Mouse (Mus musculus) intestine, postnatal 0 days (tissue): Measurements from ENCODE around the gene Rhbdf2. TPM values are rescaled to one million over a fixed set of nuclear protein-coding genes. Genes with fewer than 3 reads are reported as not detected.

ENCODE experiments used
- ATAC-seq: fragments of 200-750 bp; cut with Nextera tagmentation; 2 replicates; pipeline ENCODE4 v1.8.0; 2017; ENCODE audit warnings: mild to moderate bottlenecking, moderate TSS enrichment, moderate library complexity
- H3K27ac ChIP-seq: fragments of 300-500 bp; sonication (generic); 2 replicates; pipeline ENCODE4 v1.5.1; 2014; ENCODE audit warnings: mild to moderate bottlenecking, low read depth, low read length, moderate library complexity
- H3K27me3 ChIP-seq: fragments of 300-500 bp; sonication (generic); replicated peaks from 2 replicates; pipeline ENCODE4 v1.6.1; 2014; ENCODE audit warnings: low read length, mixed read lengths; ENCODE audit not compliant: control insufficient read depth, insufficient read depth
- H3K36me3 ChIP-seq: fragments of 300-500 bp; sonication (generic); 2 replicates; pipeline ENCODE4 v1.6.1; 2014; ENCODE audit warnings: mild to moderate bottlenecking, moderate library complexity; ENCODE audit not compliant: control insufficient read depth, insufficient read depth
- H3K4me1 ChIP-seq: fragments of 300-500 bp; sonication (generic); replicated peaks from 2 replicates; pipeline ENCODE4 v1.6.1; 2014; ENCODE audit warnings: antibody characterized with exemption, low read length, mixed read lengths; ENCODE audit not compliant: control insufficient read depth, insufficient read depth
- H3K4me2 ChIP-seq: fragments of 300-500 bp; sonication (generic); replicated peaks from 2 replicates; pipeline ENCODE4 v1.6.1; 2014; ENCODE audit warnings: low read depth, mild to moderate bottlenecking, moderate library complexity
- H3K4me3 ChIP-seq: fragments of 300-500 bp; sonication (generic); 2 replicates; pipeline ENCODE4 v1.5.1; 2014; ENCODE audit warnings: low read depth, low read length
- H3K9ac ChIP-seq: fragments of 300-500 bp; sonication (generic); 2 replicates; pipeline ENCODE4 v1.6.1; 2014; ENCODE audit warnings: mild to moderate bottlenecking, low read depth, low read length
- H3K9me3 ChIP-seq: fragments of 300-500 bp; sonication (generic); 2 replicates; pipeline ENCODE4 v1.6.1; 2016; ENCODE audit warnings: mixed run types; ENCODE audit not compliant: control insufficient read depth
- CTCF ChIP-seq: sonication (generic); IDR thresholded peaks from 2 replicates; pipeline ENCODE4 v1.5.1; 2016; ENCODE audit warnings: low read depth, mild to moderate bottlenecking, control low read depth, antibody characterized with exemption, moderate library complexity
- WGBS: fragments of 180-500 bp; shearing (Covaris S2); extraction: QIAGEN DNeasy Blood & Tissue Kit; methylation state at CpG from one replicate; pipeline ENCODE4 v1.1.7; 2014; 5-methylcytosine and 5-hydroxymethylcytosine counted together
- polyA plus RNA-seq: library from polyadenylated mRNA; unstranded; fragments of >200 nt; fragmentation: Nextera tagmentation; extraction: Ambion mirVana; gene quantifications from 2 replicates; pipeline ENCODE4 v1.2.1, GENCODE M21; 2015

Rhbdf2 gene
- polyA plus RNA-seq, 1 experiment from 2014 or later = 7.6 TPM

DNA sequence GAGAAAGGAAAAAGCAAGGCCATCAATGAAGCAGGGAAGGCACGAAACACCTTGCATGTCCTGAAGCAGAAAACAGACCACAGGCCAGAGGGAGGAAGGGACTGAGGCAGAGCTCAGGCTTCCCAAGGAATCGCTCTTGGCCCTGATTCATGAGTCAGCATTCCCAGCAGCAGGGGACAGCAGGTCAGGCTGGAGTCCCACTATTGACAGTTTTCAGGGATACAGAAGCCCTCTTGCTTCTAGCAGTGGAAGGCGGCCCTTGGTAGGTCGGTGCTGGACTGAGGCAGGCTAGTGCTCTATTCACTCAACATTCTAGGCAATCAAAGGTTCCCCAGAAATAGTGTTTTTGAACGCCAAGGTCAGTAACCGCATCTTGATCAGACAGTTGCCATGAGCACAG, 52.3 kb downstream of the Rhbdf2 start:
- no peak overlapping the region for H3K27ac ChIP-seq

DNA sequence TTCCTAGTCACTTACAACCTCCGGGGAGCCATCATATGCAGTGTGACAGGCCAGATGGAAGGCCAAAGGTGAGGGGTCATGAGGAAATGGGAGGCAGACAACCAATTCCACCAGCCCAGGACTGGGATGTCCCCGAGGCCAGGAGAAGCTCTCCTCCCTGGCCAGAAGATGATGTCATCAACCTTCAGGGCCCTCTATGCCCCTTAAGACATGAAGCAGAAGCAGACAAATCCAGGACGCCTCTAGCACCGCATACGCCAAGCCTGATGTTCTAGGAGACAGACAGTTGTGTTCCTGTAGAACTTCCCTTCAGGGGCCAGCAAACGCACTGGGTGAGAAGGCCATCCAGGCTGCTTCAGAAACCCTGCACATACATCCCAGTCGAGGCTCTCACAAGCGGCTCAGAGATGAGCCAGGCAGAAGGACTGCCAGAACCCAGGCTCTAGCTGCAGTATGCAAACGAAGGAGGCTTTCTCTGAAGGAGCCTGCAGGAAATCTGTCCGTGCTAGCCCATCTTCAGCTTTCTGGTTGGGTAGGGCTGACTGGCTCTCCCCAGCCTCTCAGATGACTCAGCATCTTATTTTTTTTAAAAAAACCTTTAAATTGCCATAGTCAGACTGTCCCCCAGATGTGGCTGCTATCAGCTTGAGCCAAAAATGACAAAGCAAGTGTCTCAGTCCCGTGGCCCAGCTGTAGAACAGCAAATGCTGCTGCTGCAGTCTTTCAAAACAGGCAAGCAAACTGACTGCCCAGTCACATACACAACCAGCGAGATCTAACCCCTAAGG, 53.9 kb downstream of the Rhbdf2 start:
- no peaks in the 10 kb centered on the region for H3K27me3 ChIP-seq
- no peaks in the 10 kb centered on the region for H3K4me1 ChIP-seq
- 62% methylated on average over 12 of the region's 12 CpGs for WGBS
- H3K9me3 ChIP-seq = no peaks in the 10 kb centered on the region
- H3K27ac ChIP-seq = no peak overlapping the region
- no peak overlapping the region for H3K4me3 ChIP-seq
- H3K4me2 ChIP-seq = no peak overlapping the region
- no peaks in the 10 kb centered on the region for H3K36me3 ChIP-seq
- H3K9ac ChIP-seq = no peak overlapping the region
- no peak for TF ChIP-seq CTCF
- no peak for ATAC-seq

More for the DNA sequence above, 52.3 kb downstream of the Rhbdf2 start:
- no peak overlapping the region for H3K4me2 ChIP-seq
- no peak overlapping the region for H3K9ac ChIP-seq
- H3K9me3 ChIP-seq = no peaks in the 10 kb centered on the region
- 76% methylated on average over 6 of the region's 6 CpGs for WGBS
- no peaks in the 10 kb centered on the region for H3K27me3 ChIP-seq
- H3K36me3 ChIP-seq = no peaks in the 10 kb centered on the region
- TF ChIP-seq CTCF = no peak
- no peak for ATAC-seq
- H3K4me1 ChIP-seq = no peaks in the 10 kb centered on the region
- H3K4me3 ChIP-seq = no peak overlapping the region

GRCm38 (mm10) chr11:116571767-116572679, 54.8 kb downstream of the Rhbdf2 start:
- ATAC-seq = peak; percentile 67
- H3K27ac ChIP-seq = no peak overlapping the region

GRCm38 (mm10) chr11:116570821-116571220, 56.0 kb downstream of the Rhbdf2 start:
- ATAC-seq = no peak
- Histone ChIP-seq H3K36me3 (no peaks in the 10 kb centered on the region), H3K4me3 (no peak overlapping the region), H3K9me3 (no peaks in the 10 kb centered on the region), H3K27ac (no peak overlapping the region), H3K4me1 (no peaks in the 10 kb centered on the region), H3K9ac (no peak overlapping the region), H3K4me2 (no peak overlapping the region), H3K27me3 (no peaks in the 10 kb centered on the region)
- WGBS = 83% methylated on average over 7 of the region's 7 CpGs
- TF ChIP-seq CTCF = no peak

More at GRCm38 (mm10) chr11:116571767-116572679, 54.8 kb downstream of the Rhbdf2 start:
- no peak for TF ChIP-seq CTCF
- no peaks in the 10 kb centered on the region for H3K27me3 ChIP-seq
- no peaks in the 10 kb centered on the region for H3K9me3 ChIP-seq
- H3K4me1 ChIP-seq = no peaks in the 10 kb centered on the region
- 51% methylated on average over 19 of the region's 19 CpGs for WGBS
- no peak overlapping the region for H3K9ac ChIP-seq
- no peak overlapping the region for H3K4me3 ChIP-seq
- no peaks in the 10 kb centered on the region for H3K36me3 ChIP-seq
- no peak overlapping the region for H3K4me2 ChIP-seq

DNA sequence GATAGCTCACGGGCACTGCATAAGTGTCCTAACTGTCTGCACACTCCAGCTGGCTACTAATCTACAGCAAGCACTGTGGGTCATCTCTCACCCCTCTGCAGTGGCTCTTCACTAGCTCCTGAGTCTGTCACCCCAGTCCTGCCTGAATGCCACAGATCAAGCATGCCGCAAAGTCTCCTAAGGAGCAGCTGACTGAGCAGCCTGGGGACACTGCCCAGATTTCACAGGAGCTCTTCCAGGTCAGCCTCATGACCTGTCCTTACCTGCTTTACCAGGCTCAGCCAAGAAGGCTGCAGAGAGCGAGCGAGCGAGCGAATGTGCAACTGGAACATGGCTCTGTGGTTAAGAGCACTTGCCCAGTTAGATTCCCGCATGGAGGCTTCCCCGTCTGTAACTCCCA, 59.3 kb downstream of the Rhbdf2 start:
- no peak overlapping the region for H3K9ac ChIP-seq
- no peak for TF ChIP-seq CTCF
- peaks cover 4% of the 10 kb centered on the region for H3K4me1 ChIP-seq
- H3K4me2 ChIP-seq = no peak overlapping the region
- H3K36me3 ChIP-seq = no peaks in the 10 kb centered on the region
- WGBS = 89% methylated on average over 8 of the region's 8 CpGs
- no peak overlapping the region for H3K4me3 ChIP-seq
- no peak for ATAC-seq
- H3K27me3 ChIP-seq = no peaks in the 10 kb centered on the region
- H3K27ac ChIP-seq = no peak overlapping the region
- H3K9me3 ChIP-seq = no peaks in the 10 kb centered on the region

- Histone ChIP-seq H3K9ac (no peak overlapping the region), H3K27me3 (no peaks in the 10 kb centered on the region), H3K4me1 (peaks cover 4% of the 10 kb centered on the region), H3K9me3 (no peaks in the 10 kb centered on the region), H3K36me3 (no peaks in the 10 kb centered on the region), H3K4me2 (no peak overlapping the region), H3K4me3 (no peak overlapping the region), H3K27ac (no peak overlapping the region)
- peak; percentile 68 for ATAC-seq
- no peak for TF ChIP-seq CTCF
- 41% methylated on average over 7 of the region's 7 CpGs for WGBS
Measured at GRCm38 (mm10) chr11:116565283-116566041, 61.4 kb downstream of the Rhbdf2 start.
